Mouse (Mus musculus): ENCODE results near the gene Ms4a3. TPM values are rescaled to one million over a fixed set of nuclear protein-coding genes. Genes with fewer than 3 reads are reported as not detected.
A peak's percentile ranks its signal among the peaks of the same experiment; 100 is the strongest.

Ms4a3 gene
- total RNA-seq (2021): not detected
- long read RNA-seq, experiment 1: 0 reads
- long read RNA-seq, experiment 2: 0 reads

- DNase-seq (ENCODE audit: low spot score): no peak
These were observed at the start of gene Ms4a3 for GRCm38 (mm10) chr19:11640732-11641131. Gene Ms4a3, minus strand, starts transcription at chr19:11640851.

DNA sequence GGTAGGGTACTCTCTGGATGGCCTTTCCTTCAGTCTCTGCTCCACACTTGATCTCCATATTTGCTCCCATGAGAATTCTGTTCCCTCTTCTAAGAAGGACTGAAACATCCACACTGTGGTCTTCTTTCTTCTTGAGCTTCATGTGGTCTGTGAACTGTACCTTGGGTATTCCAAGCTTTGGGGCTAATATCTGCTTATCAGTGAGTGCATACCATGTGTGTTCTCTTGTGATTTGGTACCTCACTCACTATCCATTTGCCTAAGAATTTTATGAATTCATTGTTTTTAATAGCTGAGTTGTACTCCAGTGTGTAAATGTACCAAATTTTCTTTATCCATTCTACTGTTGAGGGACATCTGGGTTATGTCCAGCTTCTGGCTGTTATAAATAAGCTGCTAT lies 20.9 kb upstream of the Ms4a3 start:
- no peak for DNase-seq (ENCODE audit: low spot score)

GRCm38 (mm10) chr19:11660459-11660858 lies 19.8 kb upstream of the Ms4a3 start, which contains the start of gene Oosp2:
Gene Oosp2, minus strand, starts transcription at chr19:11660559.
- DNase-seq (ENCODE audit: low spot score): no peak

- no peak for DNase-seq (ENCODE audit: low spot score)
These were observed 18.5 kb upstream of the Ms4a3 start for GRCm38 (mm10) chr19:11659142-11659541.

GRCm38 (mm10) chr19:11649564-11649963 lies 8.9 kb upstream of the Ms4a3 start:
- DNase-seq (ENCODE audit: low spot score): no peak

GRCm38 (mm10) chr19:11646166-11646565 lies 5.5 kb upstream of the Ms4a3 start:
- no peak for DNase-seq (ENCODE audit: low spot score)

- DNase-seq (ENCODE audit: low spot score): no peak
These were observed 1.6 kb downstream of the Ms4a3 start for GRCm38 (mm10) chr19:11639038-11639437.

GRCm38 (mm10) chr19:11635572-11635971 lies 5.1 kb downstream of the Ms4a3 start:
- no peak for DNase-seq (ENCODE audit: low spot score)

GRCm38 (mm10) chr19:11634330-11634729 lies 6.3 kb downstream of the Ms4a3 start:
- DNase-seq (ENCODE audit: low spot score): no peak

DNA sequence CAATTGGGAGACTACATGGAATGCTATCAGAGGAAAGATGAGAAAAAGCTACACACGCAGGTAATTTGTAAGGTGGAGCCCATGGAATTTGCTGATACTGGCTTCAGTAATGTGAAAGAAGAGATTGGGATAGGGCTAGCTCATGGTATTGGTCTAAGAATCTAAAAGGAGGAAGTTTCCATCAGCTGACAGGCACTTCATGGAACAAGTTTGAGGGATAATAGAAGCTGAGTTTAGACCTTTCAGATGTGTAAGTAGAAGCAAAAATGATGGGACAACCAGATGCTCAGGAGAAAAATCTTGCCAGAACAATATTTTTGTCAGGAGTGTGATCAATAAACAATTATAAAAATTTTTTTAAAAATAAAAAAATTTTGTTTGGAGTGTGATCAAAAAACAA lies 6.9 kb downstream of the Ms4a3 start:
- DNase-seq (ENCODE audit: low spot score): no peak

- DNase-seq (ENCODE audit: low spot score): no peak
These were observed 15.4 kb downstream of the Ms4a3 start for GRCm38 (mm10) chr19:11625231-11625630.

DNA sequence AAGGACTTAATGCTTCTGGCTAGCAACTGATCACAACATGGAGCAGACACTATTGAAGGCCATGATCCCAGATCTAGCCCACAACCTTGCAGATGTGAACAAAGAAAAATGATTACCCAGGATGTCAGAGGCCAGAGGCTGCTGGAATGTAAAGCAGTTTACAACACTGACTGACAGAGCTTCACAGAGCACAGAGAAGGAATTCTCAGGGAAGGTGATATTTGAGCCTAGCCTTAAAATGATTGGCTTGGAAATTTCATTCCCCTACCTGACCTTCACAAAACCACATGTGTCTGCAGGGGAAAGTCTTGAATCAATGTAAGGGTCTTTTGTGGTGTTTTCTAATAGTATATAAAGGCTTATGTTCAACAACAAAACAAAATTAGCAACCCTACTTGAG lies 15.9 kb downstream of the Ms4a3 start:
- no peak for DNase-seq (ENCODE audit: low spot score)

DNA sequence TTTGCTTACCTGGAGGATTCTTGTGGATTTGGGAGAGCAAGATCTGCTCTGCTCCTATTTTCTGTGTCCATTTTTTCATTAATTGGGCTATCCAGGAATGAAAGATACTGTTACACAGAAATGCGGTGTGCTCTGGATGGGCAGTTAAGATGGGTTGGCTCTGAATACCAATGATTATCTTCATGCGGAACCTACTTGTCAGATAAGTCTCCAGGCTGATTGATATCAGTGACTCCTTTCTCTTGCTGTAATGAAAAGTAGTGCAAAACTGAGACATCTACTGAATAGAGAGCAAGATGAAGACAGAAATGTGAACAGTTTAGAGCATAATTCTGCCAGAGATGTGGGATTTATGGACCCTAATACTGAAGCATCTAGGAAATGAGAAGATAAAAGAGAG lies 17.1 kb downstream of the Ms4a3 start, which contains the start of gene Ms4a2:
TSS of gene Ms4a2 (minus strand) at position 169 of the 400 bp plus-strand sequence.
- no peak for DNase-seq (ENCODE audit: low spot score)

- DNase-seq (ENCODE audit: low spot score): no peak
These were observed 22.7 kb downstream of the Ms4a3 start for GRCm38 (mm10) chr19:11617983-11618382.

DNA sequence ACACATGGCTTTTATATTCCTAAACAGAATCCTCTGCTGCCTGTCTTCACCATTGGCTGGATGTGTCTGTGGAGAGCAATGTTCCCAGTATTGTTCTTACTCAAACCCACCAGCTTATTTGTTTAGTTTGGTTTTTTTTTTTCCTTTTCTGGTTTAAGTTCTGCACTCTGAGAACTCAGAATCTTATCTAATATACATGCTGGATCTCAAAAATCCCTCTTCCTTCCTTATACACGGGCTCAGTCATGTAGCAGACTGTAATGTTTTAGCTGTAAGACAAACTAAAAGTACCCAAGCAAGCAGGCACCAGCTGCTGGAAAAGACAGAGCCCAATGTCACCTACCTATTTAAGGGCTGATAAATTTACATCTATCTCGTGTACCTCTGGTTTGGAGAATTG lies 25.8 kb downstream of the Ms4a3 start:
- DNase-seq (ENCODE audit: low spot score): no peak

DNA sequence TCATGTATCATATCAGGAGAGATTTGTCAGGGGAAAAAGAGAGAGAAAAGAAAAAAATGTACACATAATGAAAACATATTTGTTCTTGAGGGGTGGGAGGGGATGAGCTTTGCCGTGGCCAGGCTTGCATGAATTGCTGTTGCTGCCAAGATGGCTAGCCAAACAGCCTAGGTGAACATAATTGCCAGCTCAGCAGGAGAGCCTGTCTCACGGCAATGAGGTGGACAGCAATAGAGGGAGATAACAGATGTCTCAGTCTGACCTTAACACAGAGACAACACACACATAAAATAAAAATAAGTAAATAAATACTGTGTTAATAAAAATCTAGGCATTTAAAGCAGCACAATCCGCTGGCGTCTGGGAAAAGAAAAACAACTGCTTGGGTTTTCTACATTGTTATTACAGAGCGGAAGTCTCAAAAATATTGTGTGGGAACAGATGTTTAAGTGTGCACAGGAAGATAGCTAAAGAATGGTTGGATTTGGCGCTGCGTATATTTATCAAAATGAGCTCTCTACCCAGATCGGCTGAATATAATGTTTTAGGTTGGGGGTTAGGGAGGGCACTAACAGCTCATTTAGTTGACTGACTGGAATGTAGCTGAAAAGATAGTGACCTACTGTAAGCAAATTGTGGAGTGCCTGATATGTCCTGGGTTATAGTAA lies 26.7 kb downstream of the Ms4a3 start:
- DNase-seq (ENCODE audit: low spot score): no peak

DNA sequence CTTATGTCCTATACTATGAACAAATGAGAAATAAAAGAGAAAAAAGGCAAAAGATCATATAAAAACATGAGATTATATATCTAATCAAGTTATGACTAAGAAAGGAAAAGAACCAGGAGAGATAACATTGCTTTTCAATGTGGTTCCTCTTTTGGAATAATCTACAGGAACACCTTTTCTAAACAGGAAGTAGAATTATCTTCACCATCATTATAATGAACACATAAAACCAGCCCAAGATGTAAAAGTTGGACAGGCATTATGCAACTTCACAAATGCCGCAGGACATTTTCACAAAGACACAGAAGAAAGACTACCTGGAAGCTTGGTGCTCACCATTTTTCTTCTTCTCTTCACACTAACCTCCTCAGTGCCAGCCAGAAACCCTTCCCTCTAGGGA lies 27.6 kb downstream of the Ms4a3 start:
- no peak for DNase-seq (ENCODE audit: low spot score)

DNA sequence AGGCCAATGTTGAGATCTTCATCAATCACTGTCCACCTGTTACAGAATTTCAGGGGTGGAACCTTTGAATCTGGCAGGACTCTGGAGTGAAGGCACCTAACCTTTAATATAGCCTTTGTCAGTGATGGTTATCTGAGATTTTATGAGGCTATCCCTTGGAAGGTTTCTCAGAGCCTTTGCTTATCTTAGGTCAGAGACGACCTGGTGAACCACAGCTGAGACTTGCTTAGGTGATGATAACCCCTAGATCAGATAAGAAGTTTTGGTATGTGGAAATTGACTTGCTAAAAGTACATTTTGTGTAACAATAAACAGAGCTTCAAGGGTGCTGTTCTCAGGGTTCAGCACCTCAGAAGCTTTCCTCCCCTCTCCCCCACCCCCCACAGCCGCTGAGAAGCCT lies 28.4 kb downstream of the Ms4a3 start:
- no peak for DNase-seq (ENCODE audit: low spot score)

- DNase-seq (ENCODE audit: low spot score): no peak
These were observed 29.1 kb downstream of the Ms4a3 start for GRCm38 (mm10) chr19:11611541-11611945.

DNA sequence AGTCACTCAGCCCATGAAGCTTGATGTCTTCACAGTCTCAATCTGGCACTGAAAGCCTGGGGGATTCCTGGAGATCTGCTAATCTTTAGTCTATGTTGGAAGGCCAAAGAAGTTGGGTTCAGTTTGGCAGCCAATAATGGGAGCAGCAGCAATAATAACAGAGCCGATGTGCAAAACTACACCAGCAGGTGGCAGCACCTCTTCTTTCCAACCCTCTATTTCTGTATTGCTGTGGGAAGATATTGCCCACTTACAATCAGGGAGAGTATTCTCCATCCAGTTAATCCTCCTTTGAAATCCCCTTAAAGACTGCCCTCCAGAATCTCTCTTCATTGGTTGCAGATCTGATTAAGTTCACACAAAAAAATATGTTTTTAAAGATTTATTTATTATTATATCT lies 32.5 kb downstream of the Ms4a3 start:
- DNase-seq (ENCODE audit: low spot score): peak; percentile 13

DNA sequence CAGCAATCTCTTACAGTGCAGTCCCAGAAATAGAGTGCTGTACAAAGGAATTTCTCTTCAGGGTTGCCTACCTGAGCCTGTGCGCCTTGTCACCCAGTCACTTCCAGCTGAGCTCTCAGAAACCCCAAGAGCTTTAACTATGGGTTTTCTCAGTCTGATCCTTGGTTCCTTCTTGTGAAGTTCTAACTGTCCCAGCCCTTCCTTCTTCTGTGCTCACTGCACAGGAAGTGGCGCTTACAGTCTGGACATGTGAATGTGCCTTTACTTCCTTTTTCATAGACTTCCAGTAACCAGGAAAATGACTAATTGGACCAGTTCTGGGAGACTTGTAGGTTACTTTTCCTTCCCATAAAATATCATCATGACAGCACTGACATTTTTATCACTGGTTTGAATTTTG lies 36.0 kb downstream of the Ms4a3 start, which contains the start of gene Ms4a6d:
TSS of gene Ms4a6d (minus strand) at position 247 of the 400 bp plus-strand sequence.
- DNase-seq (ENCODE audit: low spot score): no peak

DNA sequence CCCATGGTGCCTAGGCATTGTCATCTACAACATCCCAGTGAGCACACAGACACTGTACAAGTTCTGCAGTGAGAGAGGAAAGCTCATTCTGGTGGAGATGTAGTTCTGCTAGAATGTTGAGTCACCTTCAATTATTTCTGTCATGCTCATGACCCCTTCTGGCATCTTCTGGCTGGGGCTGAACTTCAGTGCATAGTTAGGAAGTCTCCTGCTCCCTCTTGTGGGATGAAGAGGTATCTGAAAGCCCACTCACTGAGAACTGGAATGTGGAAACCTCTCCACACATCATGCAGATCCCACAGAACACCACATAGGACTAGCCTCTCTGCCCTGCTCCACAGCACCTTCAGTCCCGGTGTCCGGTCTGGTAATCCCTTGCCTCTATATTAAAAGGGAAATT lies 38.6 kb downstream of the Ms4a3 start:
- peak; percentile 11 for DNase-seq (ENCODE audit: low spot score)

GRCm38 (mm10) chr19:11601349-11601748 lies 39.3 kb downstream of the Ms4a3 start:
- no peak for DNase-seq (ENCODE audit: low spot score)
